Mouse (Mus musculus) urinary bladder, postnatal 25 days (tissue): ENCODE data around the gene Cited4.

ENCODE experiments used
- DNase-seq: peaks from one replicate; pipeline ENCODE4 v3.0.0; 2022; ENCODE audit warnings: low spot score

The Cited4 gene

GRCm38 (mm10) chr4:120666358-120667024, at the start of gene Cited4:
Gene Cited4 (plus strand): TSS chr4:120666572.
- peak; percentile 84 for DNase-seq

- no peak for DNase-seq
These were observed 38.6 kb upstream of the Cited4 start for GRCm38 (mm10) chr4:120627728-120628127.

GRCm38 (mm10) chr4:120630218-120630931, 36.0 kb upstream of the Cited4 start:
- no peak for DNase-seq

- no peak for DNase-seq
These were observed 34.5 kb upstream of the Cited4 start for GRCm38 (mm10) chr4:120631828-120632227.

GRCm38 (mm10) chr4:120635351-120635750, 31.0 kb upstream of the Cited4 start:
- DNase-seq, result no peak

GRCm38 (mm10) chr4:120641946-120642345, 24.4 kb upstream of the Cited4 start:
- no peak for DNase-seq

- DNase-seq, result no peak
These were observed 22.5 kb upstream of the Cited4 start for GRCm38 (mm10) chr4:120643899-120644298.

- DNase-seq, result no peak
These were observed 16.8 kb upstream of the Cited4 start for GRCm38 (mm10) chr4:120649369-120650207.

- no peak for DNase-seq
These were observed 16.2 kb upstream of the Cited4 start for GRCm38 (mm10) chr4:120650208-120650592.

GRCm38 (mm10) chr4:120655898-120656297, 10.5 kb upstream of the Cited4 start:
- DNase-seq, result no peak

- no peak for DNase-seq
These were observed 5.9 kb upstream of the Cited4 start for GRCm38 (mm10) chr4:120660485-120660884.

GRCm38 (mm10) chr4:120664601-120665000, 1.8 kb upstream of the Cited4 start:
- no peak for DNase-seq

GRCm38 (mm10) chr4:120665144-120665700, 1.1 kb upstream of the Cited4 start:
- no peak for DNase-seq

GRCm38 (mm10) chr4:120665782-120666181, 590 bp upstream of the Cited4 start:
- DNase-seq, result no peak

GRCm38 (mm10) chr4:120667045-120667501, 701 bp downstream of the Cited4 start:
- DNase-seq, result peak; percentile 48

- no peak for DNase-seq
These were observed 1.2 kb downstream of the Cited4 start for GRCm38 (mm10) chr4:120667555-120667954.

- DNase-seq, result no peak
These were observed 2.2 kb downstream of the Cited4 start for GRCm38 (mm10) chr4:120668551-120668950.

- no peak for DNase-seq
These were observed 3.2 kb downstream of the Cited4 start for GRCm38 (mm10) chr4:120669585-120669984.

- DNase-seq, result no peak
These were observed 4.7 kb downstream of the Cited4 start for GRCm38 (mm10) chr4:120671046-120671445.

GRCm38 (mm10) chr4:120673606-120674005, 7.2 kb downstream of the Cited4 start:
- DNase-seq, result no peak

- DNase-seq, result no peak
These were observed 8.5 kb downstream of the Cited4 start for GRCm38 (mm10) chr4:120674775-120675451.

- no peak for DNase-seq
These were observed 9.3 kb downstream of the Cited4 start for GRCm38 (mm10) chr4:120675640-120676039.
